Mouse (Mus musculus) cerebellum, adult (tissue): Measurements from ENCODE around the gene 1700019D03Rik.
A peak's percentile ranks its signal among the peaks of the same experiment; 100 is the strongest.

Experiments used
- ATAC-seq: cut with Nextera tagmentation; 2 replicates; pipeline ENCODE4 v1.9.2; 2017; ENCODE audit warnings: mild to moderate bottlenecking, moderate library complexity, mixed read lengths; ENCODE audit not compliant: insufficient number of reproducible peaks, low FRiP score, low TSS enrichment

Gene 1700019D03Rik

GRCm38 (mm10) chr1:53020079-53020478, at the start of gene 1700019D03Rik:
Gene 1700019D03Rik (minus strand): TSS chr1:53020179.
- no peak for ATAC-seq

DNA sequence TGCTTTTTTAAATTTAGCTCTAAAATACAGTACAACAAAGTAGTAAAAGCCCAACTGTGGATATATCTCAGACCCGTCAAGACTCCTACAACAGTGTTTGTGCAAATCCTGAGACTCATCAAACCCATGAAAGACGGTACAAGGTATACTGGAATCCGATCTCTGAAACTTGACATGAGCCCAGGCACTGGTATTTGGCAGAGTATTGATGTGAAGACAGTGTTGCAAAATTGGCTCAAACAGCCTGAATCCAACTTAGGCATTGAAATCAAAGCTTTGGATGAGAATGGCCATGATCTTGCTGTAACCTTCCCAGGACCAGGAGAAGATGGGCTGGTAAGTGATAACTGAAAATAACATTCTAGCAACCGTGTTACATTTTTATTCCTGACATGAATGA, 43.9 kb upstream of the 1700019D03Rik start:
- ATAC-seq, result no peak

- no peak for ATAC-seq
Measured at GRCm38 (mm10) chr1:53061871-53062608, 42.1 kb upstream of the 1700019D03Rik start.

- ATAC-seq, result no peak
Measured at GRCm38 (mm10) chr1:53061340-53061739, 41.4 kb upstream of the 1700019D03Rik start, which contains the start of gene Mstn. Gene Mstn (plus strand): TSS chr1:53061640.

- no peak for ATAC-seq
Measured at GRCm38 (mm10) chr1:53060499-53060898, 40.5 kb upstream of the 1700019D03Rik start.

DNA sequence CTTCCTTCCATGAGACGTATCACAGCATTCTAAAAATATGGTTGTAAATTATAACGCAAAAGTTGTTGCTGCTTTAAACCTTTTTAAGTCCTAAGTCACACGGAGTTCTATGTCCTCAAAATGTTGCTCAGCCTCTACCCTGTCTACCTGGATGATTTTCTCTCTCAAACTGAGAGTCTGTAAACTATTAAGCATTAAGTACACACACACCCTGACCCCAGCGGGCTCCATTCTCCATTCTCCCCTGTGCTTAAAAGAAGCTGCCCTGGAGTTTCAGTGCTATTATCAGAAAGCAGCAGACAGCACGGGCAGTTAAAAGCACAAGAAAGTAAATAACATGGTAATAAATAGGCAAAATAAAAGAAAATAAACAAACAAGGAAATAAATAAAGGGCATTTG, 39.1 kb upstream of the 1700019D03Rik start:
- no peak for ATAC-seq

- ATAC-seq, result 0 out of 2 replicates have a peak, but pooled peaks have one; percentile 49
Measured at GRCm38 (mm10) chr1:53053087-53054022, 33.4 kb upstream of the 1700019D03Rik start.

- ATAC-seq, result 0 out of 2 replicates have a peak, but pooled peaks have one; percentile 49
Measured at GRCm38 (mm10) chr1:53049763-53050427, 29.9 kb upstream of the 1700019D03Rik start.

- ATAC-seq, result peak; percentile 81
Measured at GRCm38 (mm10) chr1:53037443-53037871, 17.5 kb upstream of the 1700019D03Rik start.

GRCm38 (mm10) chr1:53032550-53032949, 12.6 kb upstream of the 1700019D03Rik start:
- ATAC-seq, result peak; percentile 70

DNA sequence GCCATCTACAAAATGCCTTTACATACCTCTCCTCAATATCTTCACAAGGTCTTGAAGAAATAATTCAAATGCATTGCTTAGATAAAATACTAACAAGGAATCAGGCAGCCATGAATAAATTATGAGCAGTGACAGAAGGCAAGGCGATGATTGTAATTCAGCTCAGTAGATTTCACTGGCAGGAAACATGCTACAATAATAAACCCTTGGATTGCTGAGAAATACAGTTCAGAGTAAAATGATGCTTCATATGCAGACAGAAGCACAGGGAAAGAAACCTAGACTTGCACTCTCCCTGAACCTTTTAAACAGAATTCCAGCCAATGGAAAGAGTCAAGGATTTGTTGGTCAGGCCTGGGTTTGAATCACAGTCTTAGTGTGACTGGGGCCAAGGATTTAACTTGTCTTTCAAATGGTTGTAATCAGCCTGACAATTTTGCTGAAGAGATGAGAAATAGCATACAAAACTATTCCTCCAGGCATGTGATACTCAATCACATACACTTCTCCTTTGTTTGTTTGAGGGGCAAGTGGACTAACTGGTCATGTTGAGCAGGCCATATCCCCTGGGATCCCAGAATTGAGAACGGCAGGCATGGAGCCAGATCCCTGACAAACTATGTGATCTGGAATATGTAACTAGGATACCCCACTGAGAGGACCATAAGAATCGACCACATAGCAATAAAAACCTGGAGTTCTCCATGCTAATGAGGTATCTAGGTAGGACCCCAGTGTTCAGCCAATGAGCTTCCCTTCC, 1.1 kb downstream of the 1700019D03Rik start:
- no peak for ATAC-seq

- ATAC-seq, result no peak
Measured at GRCm38 (mm10) chr1:53015606-53016005, 4.4 kb downstream of the 1700019D03Rik start.

DNA sequence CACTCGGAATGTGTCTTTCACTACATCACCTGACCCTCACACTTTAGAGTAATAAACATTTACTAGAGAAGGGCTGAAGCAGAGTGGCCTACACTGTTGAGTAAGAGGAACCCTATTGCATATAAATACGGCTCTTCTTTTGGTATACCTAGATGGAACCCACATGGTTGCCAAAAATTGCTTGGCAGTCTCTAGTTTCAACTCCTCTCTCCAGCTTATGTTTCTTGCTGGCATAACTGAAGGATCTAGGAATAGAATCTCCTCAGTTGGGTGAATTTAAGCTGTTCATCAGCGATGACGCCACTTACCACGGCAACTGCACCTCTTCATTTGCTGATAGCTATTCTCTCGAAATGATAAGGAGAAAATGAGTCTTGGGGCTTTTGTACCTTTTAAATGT, 5.3 kb downstream of the 1700019D03Rik start:
- ATAC-seq, result no peak

- ATAC-seq, result peak; percentile 99
Measured at GRCm38 (mm10) chr1:52986692-52987091, 33.3 kb downstream of the 1700019D03Rik start.

GRCm38 (mm10) chr1:52973198-52973597, 46.8 kb downstream of the 1700019D03Rik start:
- no peak for ATAC-seq

DNA sequence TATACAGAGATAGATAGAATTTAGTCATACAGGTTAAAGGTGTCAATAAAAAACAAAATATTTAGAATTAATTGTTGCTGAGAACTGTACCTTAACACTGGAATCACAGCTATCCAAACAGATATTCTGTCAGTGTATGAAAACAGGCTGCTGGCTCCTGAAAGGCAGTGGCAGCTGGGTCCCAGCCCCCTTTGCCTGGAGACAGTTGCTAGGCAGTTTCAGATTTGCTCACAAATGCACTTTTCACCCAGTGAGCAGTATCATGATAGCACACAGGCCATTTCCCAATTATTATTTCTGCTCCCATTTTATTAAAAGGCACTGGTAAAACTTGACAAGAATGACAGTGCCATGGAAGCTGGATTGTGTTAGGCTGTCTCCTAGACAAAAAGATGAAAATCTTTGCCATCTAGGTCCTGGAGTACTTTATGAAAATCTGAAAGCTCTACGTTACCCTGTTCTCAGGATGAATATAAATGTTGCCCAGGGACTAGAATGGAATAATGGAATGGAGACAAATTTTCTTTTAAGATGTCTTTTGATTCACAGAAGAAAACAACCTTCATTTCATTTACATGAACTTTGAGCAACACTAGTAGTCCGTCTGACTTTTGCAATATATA, 48.0 kb downstream of the 1700019D03Rik start:
- ATAC-seq, result no peak

GRCm38 (mm10) chr1:52964581-52964980, 55.4 kb downstream of the 1700019D03Rik start:
- no peak for ATAC-seq

DNA sequence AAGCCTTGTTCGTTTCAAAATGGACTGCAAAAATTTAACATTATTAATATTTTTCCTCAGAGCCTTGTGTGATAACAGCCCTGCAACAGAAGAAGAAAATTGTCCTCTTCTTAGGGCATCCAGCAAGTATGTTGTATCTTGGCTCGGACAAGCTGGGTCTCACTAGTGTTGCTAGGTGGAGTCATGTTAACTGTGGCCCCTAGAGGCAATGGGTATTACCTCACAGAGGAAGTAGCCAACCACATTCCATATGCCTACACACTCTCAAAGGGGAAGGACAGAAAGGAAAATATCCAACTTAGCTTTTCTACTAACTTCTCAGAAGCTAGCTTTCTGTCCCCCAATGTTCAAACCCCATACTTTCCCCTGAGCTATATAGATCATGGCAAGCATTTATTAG, 56.9 kb downstream of the 1700019D03Rik start:
- ATAC-seq, result no peak

- no peak for ATAC-seq
Measured at GRCm38 (mm10) chr1:52960191-52960590, 59.8 kb downstream of the 1700019D03Rik start.
